Mouse (Mus musculus): Measurements from ENCODE around the gene Sf3a2. TPM values are rescaled to one million over a fixed set of nuclear protein-coding genes. Genes with fewer than 3 reads are reported as not detected.
A peak's percentile ranks its signal among the peaks of the same experiment; 100 is the strongest.

The Sf3a2 gene
- polyA plus RNA-seq, 1 experiment = 77.0 TPM

DNA sequence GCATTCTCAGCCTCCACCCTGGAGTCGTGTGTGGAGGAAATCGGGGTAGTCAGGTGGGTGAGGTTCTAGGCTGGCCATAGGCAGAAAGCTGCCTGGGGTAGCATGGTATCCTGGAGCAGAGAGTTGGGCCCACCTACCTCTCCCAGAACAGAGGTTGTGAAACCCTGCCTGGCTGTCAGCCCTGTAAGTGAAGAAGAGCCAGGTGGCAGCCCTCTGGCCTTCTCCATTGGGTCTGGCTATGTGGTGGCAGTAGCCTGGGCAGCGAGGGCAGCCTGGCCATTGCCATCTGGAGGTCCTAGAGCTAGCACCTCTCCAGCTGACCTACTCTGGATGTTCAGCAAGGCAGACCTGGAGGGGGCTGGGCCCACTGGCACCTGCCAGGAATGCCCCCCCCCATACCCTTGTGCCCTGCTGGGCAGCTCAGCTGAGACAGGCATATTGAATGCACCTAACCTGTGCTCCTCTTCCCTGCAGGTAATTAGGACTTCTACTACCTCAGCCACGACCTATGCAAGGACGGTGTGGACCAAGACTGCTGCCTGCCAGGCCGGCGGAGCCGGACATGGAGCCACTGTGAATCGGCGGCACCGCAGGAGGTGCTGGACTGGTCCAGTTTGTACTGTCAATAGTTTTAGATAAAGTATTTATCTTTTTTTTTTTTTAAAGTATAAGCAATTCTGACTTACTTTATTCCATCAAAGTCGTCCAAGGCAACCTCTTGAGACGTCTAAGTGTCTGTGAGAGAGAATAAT is 4.8 kb upstream of the Sf3a2 start:
- no peak for DNase-seq (ENCODE audit: low read depth)
- TF ChIP-seq CTCF (IDR thresholded peaks at IDR 0.05; ENCODE audit: borderline replicate concordance, extremely low read depth, insufficient read depth, insufficient read length) (no peak), POLR2A (IDR thresholded peaks at IDR 0.05; ENCODE audit: borderline replicate concordance, extremely low read depth, insufficient read depth, insufficient read length, poor library complexity, severe bottlenecking) (no peak)

DNA sequence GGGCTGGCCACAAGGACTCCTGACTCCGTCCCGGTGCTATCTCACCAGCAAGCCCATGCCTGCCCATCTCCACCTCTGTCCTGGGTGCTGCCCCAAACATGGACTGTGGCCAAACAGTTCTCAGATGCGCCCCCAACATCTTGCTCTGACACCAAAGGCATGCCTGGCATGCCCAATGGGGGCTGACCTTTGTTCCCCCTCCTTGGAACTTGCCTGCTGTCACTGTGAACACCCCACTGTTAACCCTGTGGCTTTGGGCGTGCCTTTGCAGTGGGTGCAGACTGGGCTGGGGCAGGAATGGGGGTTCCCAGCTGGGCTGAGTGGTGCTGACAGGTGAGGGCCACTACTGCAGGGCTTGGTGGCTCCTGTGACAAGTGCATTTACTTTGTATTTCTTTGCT is 4.2 kb upstream of the Sf3a2 start:
- TF ChIP-seq CTCF (IDR thresholded peaks at IDR 0.05; ENCODE audit: borderline replicate concordance, extremely low read depth, insufficient read depth, insufficient read length) (no peak), POLR2A (IDR thresholded peaks at IDR 0.05; ENCODE audit: borderline replicate concordance, extremely low read depth, insufficient read depth, insufficient read length, poor library complexity, severe bottlenecking) (no peak)
- no peak for DNase-seq (ENCODE audit: low read depth)

DNA sequence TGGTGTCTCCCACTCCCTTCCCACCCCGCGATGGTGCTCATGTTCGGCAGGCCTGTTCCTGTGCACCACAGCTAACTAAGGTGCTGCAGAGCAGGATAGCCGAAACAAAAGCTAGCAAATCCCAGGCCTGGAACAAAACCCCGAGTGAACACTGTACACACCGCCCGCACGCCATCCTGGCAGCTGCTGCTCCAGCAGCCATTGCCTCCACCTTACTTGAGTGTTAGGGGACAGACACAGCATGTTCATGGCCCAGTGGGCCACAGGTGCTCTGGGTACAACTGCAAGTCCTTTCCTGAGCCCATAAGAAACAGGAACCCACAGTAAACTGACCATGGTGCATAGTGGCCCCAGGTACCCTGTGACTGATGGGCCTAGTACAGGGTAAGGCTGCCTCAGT is 3.2 kb upstream of the Sf3a2 start:
- TF ChIP-seq CTCF (IDR thresholded peaks at IDR 0.05; ENCODE audit: borderline replicate concordance, extremely low read depth, insufficient read depth, insufficient read length) (no peak), POLR2A (IDR thresholded peaks at IDR 0.05; ENCODE audit: borderline replicate concordance, extremely low read depth, insufficient read depth, insufficient read length, poor library complexity, severe bottlenecking) (no peak)
- DNase-seq (ENCODE audit: low read depth) = no peak

DNA sequence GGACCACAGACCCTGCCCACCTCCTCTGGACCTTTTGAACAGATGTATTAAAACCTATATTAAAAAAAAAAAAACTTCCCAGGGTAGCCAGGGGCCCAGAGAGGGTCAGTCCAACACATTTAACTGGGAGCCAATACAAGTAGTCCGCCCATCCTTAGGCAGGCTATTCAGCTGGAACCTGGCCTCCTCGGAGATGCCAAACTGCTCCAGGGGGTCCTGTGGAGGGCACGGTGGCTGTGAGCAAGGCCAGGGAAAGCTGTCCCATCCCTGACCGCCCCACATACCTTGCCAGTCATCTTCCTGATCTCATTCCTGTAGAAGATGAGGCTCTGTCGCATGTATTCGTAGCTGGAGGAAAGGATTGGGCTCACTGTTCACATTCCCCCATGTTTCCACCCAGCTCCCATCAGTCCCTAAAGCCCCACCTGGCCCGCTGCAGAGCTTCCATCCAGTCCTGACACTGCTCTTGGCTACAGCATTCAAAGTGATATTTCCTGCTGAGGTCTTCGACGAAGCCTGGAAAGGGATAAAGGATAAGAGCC is 1.6 kb upstream of the Sf3a2 start:
- no peak for DNase-seq (ENCODE audit: low read depth)
- TF ChIP-seq CTCF (IDR thresholded peaks at IDR 0.05; ENCODE audit: borderline replicate concordance, extremely low read depth, insufficient read depth, insufficient read length) (no peak), POLR2A (IDR thresholded peaks at IDR 0.05; ENCODE audit: borderline replicate concordance, extremely low read depth, insufficient read depth, insufficient read length, poor library complexity, severe bottlenecking) (no peak)

DNA sequence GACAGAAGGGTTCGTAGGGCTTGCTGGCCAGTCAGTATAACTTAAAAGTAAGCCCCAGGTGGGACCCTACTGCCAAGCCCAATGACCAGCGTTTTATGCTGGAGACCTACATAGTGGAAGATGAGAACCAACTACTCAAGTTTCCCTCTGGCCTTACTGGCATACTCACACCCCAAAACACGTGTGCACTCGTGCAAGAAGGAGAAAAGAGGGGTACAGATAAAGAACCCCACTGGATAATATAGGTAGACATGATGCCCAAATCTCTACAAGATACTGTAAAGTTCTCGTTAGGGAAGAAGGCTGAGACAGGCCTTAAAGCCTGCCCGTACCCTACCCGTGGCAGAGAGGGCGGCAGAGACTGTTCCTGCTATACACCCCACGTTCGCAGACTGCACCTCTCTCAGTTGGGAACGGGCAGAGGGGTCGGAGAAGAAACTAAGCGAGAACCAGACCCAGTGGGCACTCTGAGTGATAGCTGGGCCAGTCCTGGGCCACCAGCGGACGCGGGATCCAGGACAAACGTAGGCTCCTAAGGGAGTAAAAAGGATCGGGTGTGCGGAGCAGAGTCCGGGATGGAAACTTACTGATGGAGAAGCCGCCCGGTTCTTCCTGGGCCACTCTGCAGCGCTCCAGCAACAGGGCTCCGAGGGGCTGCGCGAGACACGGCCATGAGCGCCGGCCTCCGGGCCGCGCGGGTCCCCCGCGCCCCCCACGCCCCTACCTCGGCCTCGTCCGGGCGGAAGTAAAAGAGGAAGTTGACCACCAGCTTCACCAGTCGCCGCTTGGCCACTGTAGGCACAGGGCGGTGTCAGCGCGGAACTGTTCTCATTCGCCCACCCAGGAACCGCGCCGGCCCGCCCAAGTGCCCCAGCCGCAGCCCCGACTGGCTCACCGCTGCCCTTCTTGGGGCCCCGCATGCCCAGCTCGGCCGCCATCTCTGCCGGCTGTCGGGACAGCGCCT is 530 bp upstream of the Sf3a2 start:
- TF ChIP-seq CTCF (IDR thresholded peaks at IDR 0.05; ENCODE audit: borderline replicate concordance, extremely low read depth, insufficient read depth, insufficient read length) (no peak), POLR2A (IDR thresholded peaks at IDR 0.05; ENCODE audit: borderline replicate concordance, extremely low read depth, insufficient read depth, insufficient read length, poor library complexity, severe bottlenecking) (no peak; the same call in 1 of the 2 replicates)
- DNase-seq (ENCODE audit: low read depth) = no peak

DNA sequence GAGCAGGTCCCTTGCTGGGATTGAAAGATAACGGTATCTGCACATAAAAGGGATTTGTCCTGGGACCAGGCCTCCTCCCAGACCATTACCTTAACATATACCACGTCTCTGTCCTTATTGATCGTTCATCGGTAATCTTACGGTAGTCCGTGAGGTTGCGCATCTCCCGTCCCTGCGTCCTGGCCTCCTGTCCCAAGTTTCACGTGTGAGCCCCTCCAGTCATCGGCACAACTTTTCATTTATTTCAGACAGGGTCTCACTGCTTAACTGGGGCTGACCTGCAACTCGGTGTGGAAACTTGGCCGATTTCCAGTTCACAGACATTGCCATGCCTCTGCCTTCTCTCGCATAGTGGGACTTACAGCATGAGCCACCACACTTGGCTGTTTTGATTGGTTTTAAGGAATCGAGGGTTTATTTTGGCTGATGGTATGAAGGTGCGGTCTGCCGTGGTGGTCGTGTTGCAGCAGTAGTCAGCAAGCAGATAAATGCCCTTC is 1.1 kb downstream of the Sf3a2 start:
- no peak for TF ChIP-seq CTCF (IDR thresholded peaks at IDR 0.05; ENCODE audit: borderline replicate concordance, extremely low read depth, insufficient read depth, insufficient read length)
- DNase-seq (ENCODE audit: low read depth) = peak; percentile 33

DNA sequence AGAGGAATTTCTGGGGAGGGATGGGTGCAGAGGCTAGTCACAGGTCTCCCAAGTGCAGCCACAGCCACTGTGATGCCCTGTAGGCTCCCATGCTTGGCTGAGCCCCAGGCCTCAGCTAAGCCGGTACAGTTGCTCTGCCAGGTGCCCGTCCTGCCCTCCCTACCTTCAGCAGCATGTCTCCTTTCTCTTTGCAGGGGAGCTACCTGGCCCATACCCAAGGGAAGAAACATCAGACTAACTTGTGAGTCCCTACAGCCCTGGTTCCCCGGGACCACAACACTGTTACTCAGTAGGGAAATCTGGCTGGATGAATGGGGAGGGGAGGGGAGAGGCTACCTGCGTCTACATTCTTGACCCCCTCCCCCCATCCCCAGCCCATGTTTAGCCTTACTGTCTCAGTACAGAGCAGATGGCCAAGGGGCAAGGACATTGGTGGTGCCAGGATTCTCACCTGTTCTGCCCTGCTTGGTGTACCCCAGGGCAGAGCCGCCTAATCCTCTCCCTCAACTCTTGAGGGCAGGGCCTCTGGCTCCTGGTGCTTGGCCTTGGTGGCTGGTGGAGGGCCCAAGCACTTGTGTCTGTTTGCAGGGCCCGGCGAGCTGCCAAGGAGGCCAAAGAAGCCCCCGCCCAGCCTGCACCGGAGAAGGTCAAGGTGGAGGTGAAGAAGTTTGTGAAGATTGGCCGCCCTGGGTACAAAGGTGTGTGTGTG is 4.4 kb downstream of the Sf3a2 start:
- TF ChIP-seq POLR2A (IDR thresholded peaks at IDR 0.05; ENCODE audit: borderline replicate concordance, extremely low read depth, insufficient read depth, insufficient read length, poor library complexity, severe bottlenecking) = no peak
- no peak for TF ChIP-seq CTCF (IDR thresholded peaks at IDR 0.05; ENCODE audit: borderline replicate concordance, extremely low read depth, insufficient read depth, insufficient read length)
- DNase-seq (ENCODE audit: low read depth) = no peak

DNA sequence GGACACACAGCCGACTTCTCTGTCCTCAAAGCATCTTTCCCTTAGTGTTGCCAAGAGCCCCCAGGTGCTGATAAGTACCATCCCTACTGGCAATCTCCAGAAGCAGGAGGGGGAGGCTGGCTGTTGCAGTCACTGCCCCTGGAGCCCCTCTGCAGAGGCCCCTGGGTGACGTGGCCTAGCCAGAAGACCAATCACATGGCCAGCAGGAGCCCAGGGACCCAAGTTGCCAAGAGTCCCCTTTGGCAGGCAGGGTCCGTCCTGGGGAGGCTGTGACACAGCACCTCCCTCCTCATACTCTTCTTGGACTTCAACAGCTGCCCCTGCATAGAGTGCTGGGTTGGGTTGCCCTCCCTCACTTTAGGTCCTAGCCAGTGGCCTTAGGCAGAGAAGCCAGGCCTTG is 5.0 kb downstream of the Sf3a2 start:
- DNase-seq (ENCODE audit: low read depth) = no peak
- TF ChIP-seq POLR2A (IDR thresholded peaks at IDR 0.05; ENCODE audit: borderline replicate concordance, extremely low read depth, insufficient read depth, insufficient read length, poor library complexity, severe bottlenecking) (no peak), CTCF (IDR thresholded peaks at IDR 0.05; ENCODE audit: borderline replicate concordance, extremely low read depth, insufficient read depth, insufficient read length) (no peak)

DNA sequence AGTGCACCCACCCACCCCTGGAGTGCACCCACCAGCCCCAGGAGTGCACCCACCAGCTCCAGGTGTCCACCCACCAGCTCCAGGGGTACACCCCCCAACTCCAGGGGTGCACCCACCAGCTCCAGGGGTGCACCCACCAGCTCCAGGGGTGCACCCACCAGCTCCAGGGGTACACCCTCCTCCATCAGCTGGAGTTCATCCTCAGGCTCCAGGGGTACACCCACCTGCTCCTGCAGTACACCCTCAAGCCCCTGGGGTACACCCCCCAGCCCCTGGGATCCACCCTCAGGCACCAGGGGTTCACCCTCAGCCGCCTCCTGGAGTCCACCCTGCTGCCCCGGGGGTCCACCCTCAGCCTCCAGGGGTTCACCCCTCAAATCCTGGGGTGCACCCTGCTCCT is 6.3 kb downstream of the Sf3a2 start:
- TF ChIP-seq POLR2A (IDR thresholded peaks at IDR 0.05; ENCODE audit: borderline replicate concordance, extremely low read depth, insufficient read depth, insufficient read length, poor library complexity, severe bottlenecking) (no peak), CTCF (IDR thresholded peaks at IDR 0.05; ENCODE audit: borderline replicate concordance, extremely low read depth, insufficient read depth, insufficient read length) (no peak)
- no peak for DNase-seq (ENCODE audit: low read depth)

DNA sequence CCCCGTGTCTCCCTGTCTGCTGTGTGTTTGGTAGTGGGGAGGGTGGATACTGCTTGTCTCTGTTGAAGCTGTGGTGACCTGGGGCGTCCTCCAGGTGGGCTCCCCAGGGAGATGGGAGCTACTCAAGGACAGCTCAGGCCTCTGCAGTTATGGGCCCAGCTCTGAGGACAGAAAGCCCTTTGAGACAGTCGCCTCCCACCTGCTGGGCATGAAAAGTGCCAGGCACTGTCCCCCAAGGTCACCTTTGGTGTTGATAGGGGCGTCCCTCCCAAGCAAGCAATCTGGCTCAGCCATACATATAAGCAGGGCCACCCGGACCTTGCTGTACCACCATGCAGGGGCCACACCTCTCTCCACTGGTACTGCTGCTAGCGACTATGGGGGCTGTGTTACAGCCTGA is 6.9 kb downstream of the Sf3a2 start, which contains the start of gene Amh:
Gene Amh, plus strand, starts transcription at position 328 of the 400 bp plus-strand sequence.
- no peak for TF ChIP-seq CTCF (IDR thresholded peaks at IDR 0.05; ENCODE audit: borderline replicate concordance, extremely low read depth, insufficient read depth, insufficient read length)
- TF ChIP-seq POLR2A (IDR thresholded peaks at IDR 0.05; ENCODE audit: borderline replicate concordance, extremely low read depth, insufficient read depth, insufficient read length, poor library complexity, severe bottlenecking) = no peak
- DNase-seq (ENCODE audit: low read depth) = no peak

DNA sequence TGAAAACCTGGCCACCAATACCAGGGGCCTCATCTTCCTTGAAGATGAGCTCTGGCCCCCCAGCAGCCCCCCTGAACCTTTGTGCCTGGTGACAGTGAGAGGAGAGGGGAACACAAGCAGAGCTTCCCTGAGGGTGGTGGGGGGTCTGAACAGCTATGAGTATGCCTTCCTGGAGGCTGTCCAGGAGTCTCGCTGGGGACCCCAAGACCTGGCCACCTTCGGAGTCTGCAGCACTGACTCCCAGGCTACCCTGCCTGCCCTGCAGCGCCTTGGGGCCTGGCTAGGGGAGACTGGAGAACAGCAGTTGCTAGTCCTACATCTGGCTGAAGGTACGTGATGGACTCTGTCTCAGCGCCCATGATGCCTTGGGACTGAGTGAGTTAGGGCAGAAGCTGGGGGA is 7.3 kb downstream of the Sf3a2 start:
- no peak for DNase-seq (ENCODE audit: low read depth)
- TF ChIP-seq CTCF (IDR thresholded peaks at IDR 0.05; ENCODE audit: borderline replicate concordance, extremely low read depth, insufficient read depth, insufficient read length) (no peak), POLR2A (IDR thresholded peaks at IDR 0.05; ENCODE audit: borderline replicate concordance, extremely low read depth, insufficient read depth, insufficient read length, poor library complexity, severe bottlenecking) (no peak)

Measured in brain, embryonic 14.5 days (tissue).